In the genomic region with DNA sequence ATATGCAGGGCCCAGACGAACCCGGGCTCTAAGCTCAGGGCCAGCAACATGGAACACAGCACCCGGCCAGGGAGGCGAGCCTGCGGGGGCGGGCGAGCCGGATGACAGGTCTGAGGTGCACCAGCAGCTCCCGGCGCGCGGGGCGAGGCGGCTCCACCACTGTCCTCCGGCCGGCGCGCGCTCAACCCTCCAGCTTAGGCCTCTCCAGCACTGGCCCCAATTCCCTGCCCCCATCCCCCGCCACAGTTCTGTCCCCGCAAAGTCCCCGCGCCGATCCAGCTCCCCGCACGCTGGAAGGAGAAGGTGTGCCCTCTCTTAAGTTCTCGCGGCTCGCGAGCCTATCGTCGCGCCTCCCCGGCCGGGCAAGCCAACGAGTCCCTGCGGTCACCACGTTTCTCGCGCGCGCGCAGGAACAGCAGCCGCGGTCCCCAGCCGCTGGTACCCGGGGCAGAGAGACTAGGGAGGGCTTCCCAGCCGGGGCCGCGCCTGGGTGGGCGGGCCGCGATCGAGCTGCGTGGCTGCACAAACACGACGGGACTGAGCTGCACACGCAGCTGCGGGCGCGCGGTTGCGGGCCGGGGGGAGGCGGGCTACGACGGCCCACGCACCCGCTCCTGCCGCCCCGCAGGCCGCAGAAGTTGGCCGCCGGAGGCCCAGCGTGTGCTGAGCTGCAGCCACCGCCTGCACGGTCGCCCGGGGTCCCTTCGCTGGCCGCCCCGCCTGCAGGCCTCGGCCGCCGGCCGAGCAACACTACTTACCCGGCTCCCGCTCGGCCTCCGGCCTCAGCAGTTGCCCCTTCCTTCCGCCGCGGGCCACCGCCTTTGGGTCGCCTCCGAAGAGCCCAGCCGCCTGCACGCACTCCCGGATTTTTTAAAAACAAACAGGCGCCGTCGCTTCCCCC, we compare ENCODE assay signal across 8 mouse cellular contexts. TPM values are rescaled to one million over a fixed set of nuclear protein-coding genes. Genes with fewer than 3 reads are reported as not detected.
DNase-seq lines count a peak whose midpoint lies in the region; ATAC-seq lines count a peak whose summit lies in the region.

No protein-coding gene starts in this region.

- under 1% methylated on average over 99 of the region's 102 CpGs for WGBS in midbrain, embryonic 15.5 days
- WGBS in stomach, embryonic 16.5 days, result under 1% methylated on average over 102 of the region's 102 CpGs

- H3K4me1 ChIP-seq in midbrain, embryonic 15.5 days, result peaks cover 54% of the 10 kb centered on the region
- H3K4me1 ChIP-seq in stomach, embryonic 16.5 days (ENCODE audit: control insufficient read depth, insufficient read depth, low read length), result peaks cover 69% of the 10 kb centered on the region

- peak; percentile 76 for ATAC-seq in midbrain, embryonic 15.5 days (replicated peaks)
- peak; percentile 7; the same call in 1 of the 2 replicates for ATAC-seq in stomach, embryonic 16.5 days (ENCODE audit: insufficient read depth, low FRiP score)

- H3K9me3 ChIP-seq in midbrain, embryonic 15.5 days, result no peaks in the 10 kb centered on the region
- H3K9me3 ChIP-seq in stomach, embryonic 16.5 days (replicated peaks; ENCODE audit: control insufficient read depth, low read length), result no peaks in the 10 kb centered on the region

- H3K9ac ChIP-seq in midbrain, embryonic 15.5 days, result peak overlapping the region; percentile 83
- peak overlapping the region; percentile 97 for H3K9ac ChIP-seq in stomach, embryonic 16.5 days (ENCODE audit: low read length)

- H3K27me3 ChIP-seq in midbrain, embryonic 15.5 days (replicated peaks), result no peaks in the 10 kb centered on the region
- no peaks in the 10 kb centered on the region for H3K27me3 ChIP-seq in stomach, embryonic 16.5 days (ENCODE audit: control insufficient read depth, insufficient read depth, low read length)

- H3K4me3 ChIP-seq in midbrain, embryonic 15.5 days, result peak overlapping the region; percentile 75
- H3K4me3 ChIP-seq in stomach, embryonic 16.5 days (replicated peaks; ENCODE audit: low read length), result peak overlapping the region; percentile 79

- H3K4me2 ChIP-seq in midbrain, embryonic 15.5 days, result peak overlapping the region; percentile 95
- H3K4me2 ChIP-seq in stomach, embryonic 16.5 days (ENCODE audit: low read depth, low read length), result peak overlapping the region; percentile 94

- peak; percentile 63 for DNase-seq in urinary bladder, adult 2 months (ENCODE audit: low spot score)
- DNase-seq in urinary bladder, adult 18-20 months (ENCODE audit: low spot score in 2 of 2), result no peak
- DNase-seq in cerebellum, postnatal 10 days, result peak; percentile 80 to 86
- DNase-seq in gastrocnemius, adult 18-20 months (ENCODE audit: low spot score), result peak; percentile 67
- DNase-seq in induced T-regulatory cell, adult 2 months (ENCODE audit: low read depth), result peak; percentile 84
- peak; percentile 78 for DNase-seq in liver

- H3K36me3 ChIP-seq in midbrain, embryonic 15.5 days (replicated peaks), result no peaks in the 10 kb centered on the region
- no peaks in the 10 kb centered on the region for H3K36me3 ChIP-seq in stomach, embryonic 16.5 days (ENCODE audit: control insufficient read depth, insufficient read depth, low read length)

- H3K27ac ChIP-seq in midbrain, embryonic 15.5 days, result peak overlapping the region; percentile 87
- H3K27ac ChIP-seq in stomach, embryonic 16.5 days (ENCODE audit: low read length), result peak overlapping the region; percentile 100

RNA-seq across cellular contexts. Expression of a gene that starts 25.7 kb away (rescaled TPM):
- polyA plus RNA-seq in urinary bladder, adult 2 months (2012; rRNA removed), result 11.9 and 16.0 TPM in 2 replicates
- 10 to 100 TPM in 1 of 2 experiments, 1 to 10 TPM in 1; 6.9 to 10.9 TPM for total RNA-seq in gastrocnemius, adult 18-20 months (2021)
- 4.3 and 4.4 TPM in 2 replicates for polyA plus RNA-seq in midbrain, embryonic 15.5 days (2015; fragmentation: Nextera tagmentation; extraction: Ambion mirVana)
- 8.7 and 9.4 TPM in 2 replicates for polyA plus RNA-seq in stomach, embryonic 16.5 days (2015; fragmentation: Nextera tagmentation; extraction: Ambion mirVana)

RNA-seq across cellular contexts. Expression of a gene that starts 44.7 kb away (rescaled TPM):
- 0.19 and 0.34 TPM in 2 replicates for polyA plus RNA-seq in urinary bladder, adult 2 months (2012; rRNA removed)
- total RNA-seq in gastrocnemius, adult 18-20 months (2021), result under 1 TPM in 1 of 2 experiments, not detected in 1; 0.11 TPM
- 6.5 and 7.7 TPM in 2 replicates for polyA plus RNA-seq in midbrain, embryonic 15.5 days (2015; fragmentation: Nextera tagmentation; extraction: Ambion mirVana)
- 0.70 and 0.71 TPM in 2 replicates for polyA plus RNA-seq in stomach, embryonic 16.5 days (2015; fragmentation: Nextera tagmentation; extraction: Ambion mirVana)

Comparison
In these comparisons a context has a peak if more than half of its experiments do, and no peak if none do; other contexts are left out.
1. DNase-seq: peak in urinary bladder, adult 2 months (single experiment), cerebellum, postnatal 10 days (2 of 2), gastrocnemius, adult 18-20 months (single experiment), induced T-regulatory cell, adult 2 months (single experiment) and liver (single experiment); none in urinary bladder, adult 18-20 months (0 of 2).